Mouse (Mus musculus) embryonic fibroblast, embryonic 13.5 days (primary cell): ENCODE measurements around the gene Mrpl54.

Source experiments
- CTCF ChIP-seq: IDR thresholded peaks from 2 replicates; pipeline ENCODE4 v1.5.1; 2011; ENCODE audit warnings: mild to moderate bottlenecking, control low read depth, low read length, moderate library complexity, borderline replicate concordance; ENCODE audit not compliant: insufficient read depth
- POLR2A ChIP-seq: IDR thresholded peaks from 2 replicates; pipeline ENCODE4 v1.6.1; 2011; ENCODE audit warnings: low read depth, mild to moderate bottlenecking, control low read depth, low read length, moderate library complexity

DNA sequence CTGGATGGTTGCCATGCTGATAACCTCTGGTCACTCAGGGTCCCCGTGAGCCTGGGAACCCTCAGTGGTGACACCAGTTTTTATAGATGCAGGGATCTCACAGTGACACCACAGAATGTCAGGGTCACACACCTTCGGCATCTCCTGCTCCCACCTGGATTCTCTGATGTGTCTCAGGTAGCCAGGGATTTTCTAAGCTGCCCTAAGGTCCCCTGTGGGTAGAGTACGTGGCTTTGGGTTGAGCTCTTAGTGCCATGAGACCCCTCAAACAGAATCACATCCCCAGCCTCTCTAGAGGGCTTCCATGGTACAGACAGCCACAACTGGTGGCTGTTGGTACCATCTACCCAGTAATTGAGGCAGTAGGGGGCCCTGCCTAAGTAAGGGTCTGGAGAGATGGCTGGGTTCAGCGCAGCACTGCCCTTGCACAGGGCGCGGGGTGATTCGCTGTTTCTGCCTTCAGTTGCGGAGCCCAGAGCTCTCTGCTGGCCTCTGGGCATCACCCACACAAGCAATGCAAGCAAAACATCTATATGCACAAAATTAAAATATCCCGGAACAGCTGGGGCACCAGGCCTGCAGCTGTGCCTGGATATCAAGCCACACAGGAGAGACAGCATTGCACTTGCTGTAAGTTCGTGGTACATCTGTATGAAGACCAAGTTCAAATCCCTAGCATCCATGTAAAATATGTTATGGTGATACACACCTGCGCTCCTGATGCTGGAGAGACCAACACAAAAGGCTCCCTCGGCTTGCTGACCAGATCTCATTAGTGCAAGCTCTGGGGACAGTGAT is 30.1 kb downstream of the Mrpl54 start:
- TF ChIP-seq POLR2A (no peak), CTCF (no peak)
